Mouse (Mus musculus): ENCODE measurements around the gene Dhcr7. TPM values are rescaled to one million over a fixed set of nuclear protein-coding genes. Genes with fewer than 3 reads are reported as not detected.
A peak's percentile ranks its signal among the peaks of the same experiment; 100 is the strongest.

Dhcr7 gene
- polyA plus RNA-seq, 1 experiment, result 107 TPM

DNA sequence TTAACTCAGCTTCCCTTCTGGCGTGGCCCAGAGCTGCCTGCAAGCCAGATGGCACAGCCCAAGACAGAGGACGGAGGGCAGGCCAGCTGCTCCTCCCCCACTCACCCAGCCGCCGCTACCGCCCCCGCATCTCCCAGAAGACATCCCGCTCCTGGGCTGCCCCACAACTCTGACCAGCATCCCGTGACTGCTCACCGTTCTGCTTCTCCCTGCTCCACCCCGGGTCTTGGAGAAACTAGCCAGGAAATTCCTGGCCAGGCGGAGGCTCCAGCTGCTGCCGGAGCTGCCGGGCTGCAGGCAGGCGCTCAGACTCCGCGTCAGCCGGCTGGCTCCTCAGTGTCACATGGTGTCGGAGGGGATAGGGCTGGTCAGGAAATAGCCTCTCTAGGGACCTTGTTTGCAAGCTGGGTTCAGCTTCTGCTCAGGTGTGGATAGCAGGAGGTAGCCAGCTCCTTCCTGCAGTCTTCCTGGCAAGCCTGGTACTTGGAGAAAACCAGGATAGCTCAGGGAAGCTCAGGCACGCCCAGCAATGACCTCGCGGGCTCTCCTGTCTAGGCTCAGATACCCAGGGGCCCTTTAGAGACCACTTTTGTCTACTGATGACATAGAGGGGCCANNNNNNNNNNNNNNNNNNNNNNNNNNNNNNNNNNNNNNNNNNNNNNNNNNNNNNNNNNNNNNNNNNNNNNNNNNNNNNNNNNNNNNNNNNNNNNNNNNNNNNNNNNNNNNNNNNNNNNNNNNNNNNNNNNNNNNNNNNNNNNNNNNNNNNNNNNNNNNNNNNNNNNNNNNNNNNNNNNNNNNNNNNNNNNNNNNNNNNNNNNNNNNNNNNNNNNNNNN lies 38.7 kb upstream of the Dhcr7 start, which contains the start of gene Mrgpre:
Gene Mrgpre, minus strand, starts transcription at position 505 of the 834 bp plus-strand sequence.
- Histone ChIP-seq H3K4me3 (peak within 1 kb of the TSS; percentile 10), H3K27me3 (ENCODE audit: control insufficient read depth, insufficient read depth, insufficient read length) (no peaks in the 10 kb centered on the region), H3K4me2 (ENCODE audit: low read depth) (peak within 1 kb of the TSS; percentile 89), H3K79me2 (ENCODE audit: control insufficient read depth, insufficient read depth) (no peaks in the 10 kb centered on the region), H3ac (ENCODE audit: control insufficient read depth, insufficient read length) (peak within 1 kb of the TSS; percentile 7), H3K36me3 (ENCODE audit: control insufficient read depth, insufficient read depth) (no peaks in the 10 kb centered on the region)
- TF ChIP-seq MAX (IDR thresholded peaks at IDR 0.05; ENCODE audit: low read depth) (no peak), CEBPB (IDR thresholded peaks at IDR 0.05; ENCODE audit: insufficient read depth, poor library complexity, severe bottlenecking) (no peak), REST (IDR thresholded peaks at IDR 0.05; ENCODE audit: insufficient read depth, insufficient read length) (no peak), POLR2AphosphoS2 (IDR thresholded peaks at IDR 0.05; ENCODE audit: insufficient read length, low read depth) (peak; percentile 73), USF1 (IDR thresholded peaks at IDR 0.05; ENCODE audit: low read depth) (peak; percentile 57), POLR2A (IDR thresholded peaks at IDR 0.05; ENCODE audit: insufficient read length, low read depth) (peak; percentile 57), TCF12 (IDR thresholded peaks at IDR 0.05; ENCODE audit: insufficient read depth, poor library complexity, severe bottlenecking) (peak; percentile 84), MYOD1 (IDR thresholded peaks at IDR 0.05; ENCODE audit: control insufficient read depth in 1 of 3, insufficient read length in 2 of 3, low read depth in 2 of 3) (peak in 2 of 3 experiments; percentile 75 to 85), MYOG (IDR thresholded peaks at IDR 0.05; ENCODE audit: control insufficient read depth in 1 of 3, insufficient read depth in 1 of 3, insufficient read length in 2 of 3, low read depth in 2 of 3) (peak; percentile 57 to 93 (median 92)), E2F4 (IDR thresholded peaks at IDR 0.05; ENCODE audit: insufficient read depth) (no peak)

GRCm38 (mm10) chr7:143792336-143792985 lies 30.5 kb upstream of the Dhcr7 start:
- Histone ChIP-seq H3ac (ENCODE audit: control insufficient read depth, insufficient read length) (no peak overlapping the region), H3K4me3 (no peak overlapping the region), H3K36me3 (ENCODE audit: control insufficient read depth, insufficient read depth) (no peaks in the 10 kb centered on the region), H3K4me2 (ENCODE audit: low read depth) (no peak overlapping the region), H3K79me2 (ENCODE audit: control insufficient read depth, insufficient read depth) (no peaks in the 10 kb centered on the region), H3K27me3 (ENCODE audit: control insufficient read depth, insufficient read depth, insufficient read length) (no peaks in the 10 kb centered on the region)
- no peak for TF ChIP-seq TCF12 (IDR thresholded peaks at IDR 0.05; ENCODE audit: insufficient read depth, poor library complexity, severe bottlenecking)
- TF ChIP-seq SRF (IDR thresholded peaks at IDR 0.05; ENCODE audit: control insufficient read depth, insufficient read length, low read depth), result no peak
- TF ChIP-seq MYOG (IDR thresholded peaks at IDR 0.05; ENCODE audit: control insufficient read depth in 1 of 3, insufficient read depth in 1 of 3, insufficient read length in 2 of 3, low read depth in 2 of 3), result no peak

- Histone ChIP-seq H3K4me3 (no peak overlapping the region), H3K4me2 (ENCODE audit: low read depth) (no peak overlapping the region), H3ac (ENCODE audit: control insufficient read depth, insufficient read length) (no peak overlapping the region), H3K79me2 (ENCODE audit: control insufficient read depth, insufficient read depth) (no peaks in the 10 kb centered on the region), H3K27me3 (ENCODE audit: control insufficient read depth, insufficient read depth, insufficient read length) (no peaks in the 10 kb centered on the region), H3K36me3 (ENCODE audit: control insufficient read depth, insufficient read depth) (no peaks in the 10 kb centered on the region)
- no peak for TF ChIP-seq USF1 (IDR thresholded peaks at IDR 0.05; ENCODE audit: low read depth)
These were observed 29.8 kb upstream of the Dhcr7 start for GRCm38 (mm10) chr7:143793121-143793520.

GRCm38 (mm10) chr7:143798783-143799182 lies 24.2 kb upstream of the Dhcr7 start:
- Histone ChIP-seq H3K79me2 (ENCODE audit: control insufficient read depth, insufficient read depth) (no peaks in the 10 kb centered on the region), H3K4me2 (ENCODE audit: low read depth) (peak overlapping the region; percentile 18), H3K36me3 (ENCODE audit: control insufficient read depth, insufficient read depth) (peaks cover 13% of the 10 kb centered on the region), H3K27me3 (ENCODE audit: control insufficient read depth, insufficient read depth, insufficient read length) (no peaks in the 10 kb centered on the region), H3K4me3 (no peak overlapping the region), H3ac (ENCODE audit: control insufficient read depth, insufficient read length) (no peak overlapping the region)
- TF ChIP-seq MAX (IDR thresholded peaks at IDR 0.05; ENCODE audit: low read depth) (no peak), MYOD1 (IDR thresholded peaks at IDR 0.05; ENCODE audit: control insufficient read depth in 1 of 3, insufficient read length in 2 of 3, low read depth in 2 of 3) (peak in 1 of 3 experiments; percentile 30)

DNA sequence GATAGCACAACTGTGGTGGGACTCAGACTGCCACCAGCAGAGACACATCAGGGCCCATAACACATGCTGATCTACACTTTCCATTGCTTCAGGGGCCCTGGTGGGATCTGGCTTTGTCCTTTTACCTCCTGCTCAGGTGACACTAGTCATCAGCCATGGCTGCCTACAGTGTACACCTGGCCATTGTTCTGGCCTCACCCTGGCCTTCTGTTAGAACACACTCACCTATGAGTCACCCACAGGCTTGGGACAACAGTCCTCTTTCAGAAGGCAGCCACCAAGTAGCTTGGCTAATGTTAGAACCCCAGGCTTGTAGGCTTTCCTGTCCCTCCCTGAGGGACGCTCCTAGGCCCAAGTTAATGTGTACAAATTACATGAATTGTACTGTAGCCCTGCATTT lies 22.2 kb upstream of the Dhcr7 start:
- Histone ChIP-seq H3K79me2 (ENCODE audit: control insufficient read depth, insufficient read depth) (no peaks in the 10 kb centered on the region), H3K27me3 (ENCODE audit: control insufficient read depth, insufficient read depth, insufficient read length) (no peaks in the 10 kb centered on the region), H3K4me2 (ENCODE audit: low read depth) (peak overlapping the region; percentile 50), H3K4me3 (no peak overlapping the region), H3ac (ENCODE audit: control insufficient read depth, insufficient read length) (no peak overlapping the region), H3K36me3 (ENCODE audit: control insufficient read depth, insufficient read depth) (peaks cover 14% of the 10 kb centered on the region)
- TF ChIP-seq MAX (IDR thresholded peaks at IDR 0.05; ENCODE audit: low read depth), result no peak
- TF ChIP-seq TCF12 (IDR thresholded peaks at IDR 0.05; ENCODE audit: insufficient read depth, poor library complexity, severe bottlenecking), result no peak

Measured in myocyte (in vitro differentiated cells).